Mouse (Mus musculus) cerebellum, adult 2 months (tissue): ENCODE measurements around the gene Tnfrsf14. TPM values are rescaled to one million over a fixed set of nuclear protein-coding genes. Genes with fewer than 3 reads are reported as not detected.

Experiments used
- DNase-seq, 2 experiments: peaks; one replicate each; pipeline ENCODE4 v3.0.0; 2021
- H3K27ac ChIP-seq: fragments of 200-500 bp; 2 replicates; pipeline ENCODE4 v1.5.1; 2012; ENCODE audit warnings: low read length, control low read depth, inconsistent platforms; ENCODE audit not compliant: insufficient read depth
- H3K27me3 ChIP-seq: fragments of 200-500 bp; 2 replicates; pipeline ENCODE4 v1.6.1; 2012; ENCODE audit warnings: inconsistent platforms, mild to moderate bottlenecking, low read length, moderate library complexity; ENCODE audit not compliant: control insufficient read depth, insufficient read depth
- H3K4me1 ChIP-seq: fragments of 200-500 bp; 2 replicates; pipeline ENCODE4 v1.6.1; 2011; ENCODE audit warnings: low read length; ENCODE audit not compliant: control insufficient read depth, insufficient read depth
- H3K4me3 ChIP-seq: fragments of 200-500 bp; replicated peaks from 2 replicates; pipeline ENCODE3; 2011; ENCODE audit warnings: mild to moderate bottlenecking, low read depth, low read length, control low read depth; ENCODE audit not compliant: insufficient read depth
- CTCF ChIP-seq: fragments of 200-500 bp; IDR thresholded peaks from 2 replicates; pipeline ENCODE4 v1.5.1; 2011; ENCODE audit warnings: low read depth, mild to moderate bottlenecking, control low read depth, low read length, moderate library complexity, borderline replicate concordance; ENCODE audit not compliant: insufficient read depth
- POLR2A ChIP-seq: fragments of 200-500 bp; IDR thresholded peaks from 2 replicates; pipeline ENCODE4 v1.6.1; 2011; ENCODE audit warnings: low read length, control low read depth, borderline replicate concordance; ENCODE audit not compliant: insufficient read depth
- WGBS: fragments of 180-500 bp; shearing (Covaris S2); methylation state at CpG from one replicate; pipeline ENCODE4 v1.1.7; 2018; 5-methylcytosine and 5-hydroxymethylcytosine counted together
- polyA plus RNA-seq: library from polyadenylated mRNA; depleted of rRNA; stranded (reverse); fragments of >200 nt; gene quantifications from 2 replicates; pipeline ENCODE4 v1.2.3, GENCODE M21; 2012

The Tnfrsf14 gene
- polyA plus RNA-seq, 1 experiment, result 0.80 TPM

DNA sequence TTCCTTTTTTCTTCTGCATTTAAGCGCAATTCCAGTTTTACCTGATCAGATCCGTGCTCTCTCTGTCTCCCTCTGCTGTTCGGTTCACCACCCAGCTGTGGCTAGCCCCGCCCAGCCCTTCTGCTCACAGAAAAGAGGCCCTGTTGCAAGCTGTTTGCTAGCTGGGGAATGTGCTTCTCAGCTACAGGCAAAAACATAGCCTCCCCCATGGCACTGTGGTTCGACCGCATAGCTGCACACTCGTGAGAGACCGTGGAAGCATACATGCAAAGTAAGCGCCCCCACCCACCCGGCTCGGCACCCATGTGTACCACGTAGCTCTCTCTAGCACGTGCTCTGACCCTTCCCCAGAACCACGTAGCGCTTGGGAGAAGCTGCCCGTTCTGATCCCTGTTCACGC, 20.5 kb downstream of the Tnfrsf14 start:
- H3K27me3 ChIP-seq, result no peaks in the 10 kb centered on the region
- 39% methylated on average over 17 of the region's 17 CpGs for WGBS
- peak overlapping the region; percentile 28 for H3K4me3 ChIP-seq
- TF ChIP-seq POLR2A (no peak), CTCF (peak; percentile 87)
- DNase-seq, result peak; percentile 71 to 73
- H3K4me1 ChIP-seq, result peaks cover 4% of the 10 kb centered on the region; the same call in 1 of the 2 replicates
- no peak overlapping the region for H3K27ac ChIP-seq

GRCm38 (mm10) chr4:154904185-154905071, 23.9 kb downstream of the Tnfrsf14 start:
- Histone ChIP-seq H3K4me3 (peak overlapping the region; percentile 65), H3K4me1 (peaks cover 4% of the 10 kb centered on the region; the same call in 1 of the 2 replicates), H3K27me3 (no peaks in the 10 kb centered on the region), H3K27ac (no peak overlapping the region)
- DNase-seq, result peak; percentile 88 to 90
- WGBS, result 6% methylated on average over 16 of the region's 16 CpGs
- TF ChIP-seq POLR2A (no peak), CTCF (no peak)

GRCm38 (mm10) chr4:154902371-154902770, 26.0 kb downstream of the Tnfrsf14 start:
- no peaks in the 10 kb centered on the region for H3K27me3 ChIP-seq
- DNase-seq, result no peak
- TF ChIP-seq POLR2A, result no peak
- no peak for TF ChIP-seq CTCF
- no peak overlapping the region for H3K4me3 ChIP-seq
- 83% methylated on average over 2 of the region's 2 CpGs for WGBS
- no peaks in the 10 kb centered on the region; the same call in 1 of the 2 replicates for H3K4me1 ChIP-seq
- H3K27ac ChIP-seq, result no peak overlapping the region

GRCm38 (mm10) chr4:154898506-154899446, 29.6 kb downstream of the Tnfrsf14 start, which contains the start of gene Fam213b:
TSS of gene Fam213b (minus strand) at chr4:154899135.
- DNase-seq, result peak; percentile 84 to 89
- under 1% methylated on average over 43 of the region's 43 CpGs for WGBS
- H3K27ac ChIP-seq, result peak within 1 kb of the TSS; percentile 75
- TF ChIP-seq POLR2A (peak; percentile 98), CTCF (no peak)
- H3K27me3 ChIP-seq, result no peaks in the 10 kb centered on the region
- H3K4me3 ChIP-seq, result peak within 1 kb of the TSS; percentile 88
- H3K4me1 ChIP-seq, result peaks cover 25% of the 10 kb centered on the region

DNA sequence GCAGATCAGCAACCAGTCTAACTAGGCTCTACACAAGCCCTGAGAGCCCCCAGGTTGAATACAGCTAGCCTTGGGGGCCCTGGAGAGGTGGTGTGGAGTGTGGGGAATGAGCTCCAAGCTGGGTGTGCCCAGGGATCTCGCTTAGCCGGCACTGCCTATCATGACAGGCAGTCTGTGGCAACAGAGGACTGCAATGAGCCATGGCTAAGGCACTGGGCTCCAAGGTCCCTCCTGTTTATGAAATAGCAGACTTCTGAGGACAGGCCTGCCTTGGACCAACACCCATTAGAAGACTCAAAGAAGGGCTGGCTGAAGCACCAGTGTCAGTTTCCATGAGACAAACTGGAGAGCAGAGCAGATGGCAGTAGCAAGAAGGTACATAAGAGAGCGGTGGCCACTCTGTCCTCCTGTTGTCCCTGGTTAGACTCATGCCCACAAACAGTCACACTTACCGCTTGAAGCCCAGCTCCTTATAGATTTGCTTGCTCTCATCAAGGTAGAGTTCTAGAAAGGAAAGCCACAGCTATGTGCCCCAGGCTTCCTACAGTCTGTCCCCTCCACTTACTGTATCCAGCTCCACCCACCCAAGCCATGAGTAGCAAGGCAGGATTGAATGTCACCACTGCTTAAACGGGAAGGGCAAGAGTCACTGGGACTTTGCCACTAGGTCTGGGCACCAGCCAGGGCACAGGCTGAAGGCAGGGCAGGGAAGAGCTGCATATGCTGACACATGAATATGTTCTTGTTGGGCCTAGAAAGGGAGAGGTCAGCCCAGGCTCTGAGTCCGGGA, 30.5 kb downstream of the Tnfrsf14 start:
- DNase-seq, result peak; percentile 50 to 55
- Histone ChIP-seq H3K27ac (peak overlapping the region; percentile 75), H3K4me1 (peaks cover 25% of the 10 kb centered on the region), H3K4me3 (peak overlapping the region; percentile 88), H3K27me3 (no peaks in the 10 kb centered on the region)
- 9% methylated on average over 6 of the region's 6 CpGs for WGBS
- TF ChIP-seq CTCF, result no peak
- TF ChIP-seq POLR2A, result 0 out of 2 replicates have a peak, but pooled peaks have one; percentile 18

DNA sequence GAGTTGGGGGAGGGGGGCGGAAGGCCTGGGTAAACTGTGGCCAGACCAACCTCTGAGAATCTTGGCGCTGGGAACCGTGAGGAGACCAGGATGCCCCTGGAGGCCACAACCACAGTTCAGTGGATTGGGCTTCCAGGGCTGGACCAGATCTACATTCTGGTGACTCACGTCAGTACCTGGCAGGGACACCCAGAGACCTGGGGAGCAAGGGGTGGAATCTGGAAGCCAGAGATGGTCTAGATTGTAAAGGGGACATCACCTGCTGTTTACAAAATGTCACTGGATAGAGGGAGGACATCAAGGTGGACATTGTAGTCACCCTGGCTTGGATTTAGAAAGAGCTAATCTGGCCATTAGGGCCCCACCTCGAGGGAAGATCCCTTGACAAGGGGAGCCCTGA, 32.8 kb downstream of the Tnfrsf14 start:
- Histone ChIP-seq H3K27me3 (no peaks in the 10 kb centered on the region), H3K4me3 (no peak overlapping the region), H3K27ac (peak overlapping the region; percentile 15; the same call in 1 of the 2 replicates), H3K4me1 (peaks cover 31% of the 10 kb centered on the region)
- DNase-seq, result peak in 1 of 2 experiments; percentile 63
- WGBS, result 29% methylated on average over 5 of the region's 5 CpGs
- TF ChIP-seq POLR2A (no peak), CTCF (no peak)

GRCm38 (mm10) chr4:154890887-154891286, 37.5 kb downstream of the Tnfrsf14 start:
- Histone ChIP-seq H3K27ac (no peak overlapping the region), H3K4me1 (peaks cover 37% of the 10 kb centered on the region), H3K4me3 (no peak overlapping the region), H3K27me3 (no peaks in the 10 kb centered on the region)
- TF ChIP-seq CTCF (no peak), POLR2A (no peak)
- WGBS, result 76% methylated on average over 14 of the region's 14 CpGs
- no peak for DNase-seq
